In genomic region chr8:115348704-115349103, GRCm38 (mm10) we compare ENCODE assay signal across 27 mouse cellular contexts.
"Had no signal": no experiment of that assay in that cellular context is flagged by ENCODE, and none has a peak within 500 bp of the region (broad histone marks: within the 10 kb centered on the region; RNA-seq: fewer than 3 reads in every experiment).

No protein-coding gene starts in this region.

- H3K4me2 ChIP-seq: embryonic facial prominence, embryonic 12.5 days; embryonic facial prominence, embryonic 13.5 days; embryonic facial prominence, embryonic 15.5 days; forebrain, embryonic 12.5 days; forebrain, embryonic 13.5 days; forebrain, embryonic 15.5 days had no signal

- DNase-seq: cerebellum, adult 2 months; cerebellum, adult 8-10 months; cerebellum, adult 9-10 months; cerebellum, adult 9-11 months; cerebellum, postnatal 10 days; cerebellum, postnatal 14 days; cerebellum, postnatal 25 days; cerebellum, postnatal 36 days; embryo, embryonic 11 days; forebrain, postnatal 0 days; gastrocnemius, adult 2 months; gastrocnemius, postnatal 10 days; gastrocnemius, postnatal 14 days; gastrocnemius, postnatal 25 days; gastrocnemius, postnatal 36 days; heart, adult 11 months had no signal

- H3K36me3 ChIP-seq: embryonic facial prominence, embryonic 10.5 days; embryonic facial prominence, embryonic 12.5 days; embryonic facial prominence, embryonic 13.5 days; embryonic facial prominence, embryonic 15.5 days; forebrain, embryonic 10.5 days; forebrain, embryonic 12.5 days; forebrain, embryonic 15.5 days had no signal

- H3K4me1 ChIP-seq: embryonic facial prominence, embryonic 10.5 days; embryonic facial prominence, embryonic 12.5 days; embryonic facial prominence, embryonic 15.5 days; forebrain, embryonic 10.5 days; forebrain, embryonic 12.5 days had no signal

- H3K4me3 ChIP-seq: embryonic facial prominence, embryonic 10.5 days; embryonic facial prominence, embryonic 12.5 days; embryonic facial prominence, embryonic 13.5 days; embryonic facial prominence, embryonic 15.5 days; erythroblast, embryonic 14.5 days; forebrain, embryonic 10.5 days; forebrain, embryonic 12.5 days; forebrain, embryonic 13.5 days; forebrain, embryonic 15.5 days; gastrocnemius, adult 2 months; heart, adult 2 months had no signal

- H3K9ac ChIP-seq: embryonic facial prominence, embryonic 12.5 days; embryonic facial prominence, embryonic 13.5 days; embryonic facial prominence, embryonic 15.5 days; forebrain, embryonic 12.5 days; forebrain, embryonic 13.5 days; forebrain, embryonic 15.5 days; forebrain, postnatal 0 days had no signal

- H3K9me3 ChIP-seq: embryonic facial prominence, embryonic 10.5 days; embryonic facial prominence, embryonic 12.5 days; embryonic facial prominence, embryonic 15.5 days; forebrain, embryonic 12.5 days; forebrain, embryonic 13.5 days; forebrain, embryonic 15.5 days had no signal

- H3K27ac ChIP-seq: embryonic facial prominence, embryonic 10.5 days; embryonic facial prominence, embryonic 12.5 days; embryonic facial prominence, embryonic 13.5 days; embryonic facial prominence, embryonic 15.5 days; forebrain, embryonic 10.5 days; forebrain, embryonic 12.5 days; forebrain, embryonic 13.5 days; forebrain, embryonic 15.5 days; gastrocnemius, adult 2 months; heart, adult 2 months had no signal

- ATAC-seq: forebrain, embryonic 13.5 days; forebrain, embryonic 15.5 days; forebrain, embryonic 16.5 days; forebrain, postnatal 0 days had no signal

- H3K27me3 ChIP-seq: embryonic facial prominence, embryonic 12.5 days; embryonic facial prominence, embryonic 13.5 days; embryonic facial prominence, embryonic 15.5 days; forebrain, embryonic 12.5 days; forebrain, embryonic 13.5 days; forebrain, embryonic 15.5 days had no signal
